Comparison of ENCODE assay signal across 7 mouse cellular contexts in the genomic region with DNA sequence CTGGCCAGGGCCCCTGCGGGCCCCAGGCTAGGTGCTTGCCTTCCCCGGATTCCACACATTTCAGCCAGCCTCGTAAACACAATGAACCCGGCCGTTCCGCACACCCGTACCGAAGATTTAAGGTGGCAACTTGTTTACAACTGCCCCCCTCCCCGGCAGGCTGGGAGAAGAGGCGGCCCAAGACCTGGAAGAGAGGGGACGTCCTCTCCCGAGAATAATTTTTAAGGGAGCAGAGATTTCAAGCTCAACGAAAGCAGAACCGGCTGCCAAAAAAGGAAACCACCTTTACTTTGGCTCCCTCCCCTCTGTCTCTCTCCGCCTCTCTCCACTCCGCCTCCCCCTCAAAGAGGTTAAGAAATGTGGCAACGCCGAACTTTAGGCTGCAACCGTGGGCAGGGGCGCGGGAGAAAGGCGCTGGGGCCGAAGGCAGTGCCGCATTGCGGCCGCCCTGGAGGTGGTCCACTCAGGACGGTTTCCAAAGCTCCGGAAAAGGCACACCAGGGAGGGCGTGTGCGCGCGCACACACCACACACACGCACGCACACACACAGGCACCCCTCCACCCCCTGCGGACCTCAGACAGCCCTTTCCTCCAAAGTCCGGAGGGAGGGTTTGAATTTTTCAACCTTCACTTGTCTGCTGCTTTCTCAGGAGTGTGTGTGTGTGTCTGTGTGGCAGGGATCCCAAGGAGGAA. TPM values are rescaled to one million over a fixed set of nuclear protein-coding genes. Genes with fewer than 3 reads are reported as not detected.
DNase-seq lines count a peak whose midpoint lies in the region; ATAC-seq lines count a peak whose summit lies in the region.

No protein-coding gene starts in this region.

- peak overlapping the region; percentile 85 for H3K4me2 ChIP-seq in hindbrain, embryonic 14.5 days (replicated peaks)
- H3K4me2 ChIP-seq in midbrain, embryonic 11.5 days = peak overlapping the region; percentile 97

- H3K27me3 ChIP-seq in hindbrain, embryonic 14.5 days (ENCODE audit: control insufficient read depth, insufficient read depth, low read length) = peaks cover 14% of the 10 kb centered on the region
- H3K27me3 ChIP-seq in limb, embryonic 10.5 days (ENCODE audit: low read depth, poor library complexity, severe bottlenecking) = peaks cover 9% of the 10 kb centered on the region
- peaks cover 6% of the 10 kb centered on the region for H3K27me3 ChIP-seq in midbrain, embryonic 11.5 days (ENCODE audit: control insufficient read depth, insufficient read depth, low read length)

- H3K9me3 ChIP-seq in hindbrain, embryonic 14.5 days (ENCODE audit: control insufficient read depth, low read length) = no peaks in the 10 kb centered on the region
- no peaks in the 10 kb centered on the region for H3K9me3 ChIP-seq in limb, embryonic 10.5 days (replicated peaks)
- no peaks in the 10 kb centered on the region for H3K9me3 ChIP-seq in midbrain, embryonic 11.5 days (ENCODE audit: control insufficient read depth, low read length)

- peak; percentile 84 to 86 for DNase-seq in cerebellum, postnatal 14 days
- DNase-seq in frontal cortex, postnatal 36 days (ENCODE audit: low spot score in 2 of 2) = peak; percentile 72 to 73
- peak; percentile 65 for DNase-seq in hindbrain, embryonic 14.5 days (ENCODE audit: low spot score)
- peak; percentile 82 for DNase-seq in limb, embryonic 10.5 days (ENCODE audit: low spot score)
- DNase-seq in midbrain, embryonic 11.5 days (ENCODE audit: low spot score, missing footprints) = peak; percentile 97
- DNase-seq in spleen, adult 18-20 months = peak; percentile 49 to 60

- H3K27ac ChIP-seq in hindbrain, embryonic 14.5 days = peak overlapping the region; percentile 98
- peak overlapping the region; percentile 99 for H3K27ac ChIP-seq in limb, embryonic 10.5 days
- H3K27ac ChIP-seq in midbrain, embryonic 11.5 days (ENCODE audit: low read depth, low read length) = peak overlapping the region; percentile 100

- peak overlapping the region; percentile 95 for H3K9ac ChIP-seq in hindbrain, embryonic 14.5 days
- peak overlapping the region; percentile 99 for H3K9ac ChIP-seq in midbrain, embryonic 11.5 days (ENCODE audit: low read length)

- under 1% methylated on average over 36 of the region's 36 CpGs for WGBS in hindbrain, embryonic 14.5 days
- under 1% methylated on average over 36 of the region's 36 CpGs for WGBS in limb, embryonic 10.5 days
- under 1% methylated on average over 36 of the region's 36 CpGs for WGBS in midbrain, embryonic 11.5 days

- H3K4me3 ChIP-seq in hindbrain, embryonic 14.5 days (replicated peaks; ENCODE audit: low read length) = peak overlapping the region; percentile 96
- H3K4me3 ChIP-seq in limb, embryonic 10.5 days = peak overlapping the region; percentile 98
- H3K4me3 ChIP-seq in midbrain, embryonic 11.5 days (ENCODE audit: low read depth, low read length) = peak overlapping the region; percentile 97

- peaks cover 49% of the 10 kb centered on the region for H3K4me1 ChIP-seq in hindbrain, embryonic 14.5 days (replicated peaks; ENCODE audit: control insufficient read depth, insufficient read depth, low read length)
- peaks cover 64% of the 10 kb centered on the region for H3K4me1 ChIP-seq in limb, embryonic 10.5 days
- H3K4me1 ChIP-seq in midbrain, embryonic 11.5 days (ENCODE audit: control insufficient read depth, insufficient read depth, low read length) = peaks cover 37% of the 10 kb centered on the region

- H3K36me3 ChIP-seq in hindbrain, embryonic 14.5 days (replicated peaks; ENCODE audit: control insufficient read depth, insufficient read depth) = no peaks in the 10 kb centered on the region
- peaks cover 30% of the 10 kb centered on the region for H3K36me3 ChIP-seq in limb, embryonic 10.5 days
- H3K36me3 ChIP-seq in midbrain, embryonic 11.5 days (ENCODE audit: control insufficient read depth, insufficient read depth, low read length) = no peaks in the 10 kb centered on the region

- peak; percentile 22 for ATAC-seq in activated CD4-positive, CD25-positive, alpha-beta regulatory T cell, adult 4 months
- ATAC-seq in hindbrain, embryonic 14.5 days (ENCODE audit: low FRiP score) = no peak
- no peak for ATAC-seq in midbrain, embryonic 11.5 days (ENCODE audit: low FRiP score)

RNA-seq across cellular contexts. Expression of gene Ptch1, which starts 8.6 kb away (rescaled TPM):
- 10 to 100 TPM; 10.2 to 10.3 TPM for polyA plus RNA-seq in activated CD4-positive, CD25-positive, alpha-beta regulatory T cell, adult 4 months (2017; shearing (Covaris generic))
- 22.7 and 24.2 TPM in 2 replicates for polyA plus RNA-seq in hindbrain, embryonic 14.5 days (2014; fragmentation: Nextera tagmentation; extraction: Ambion mirVana)
- polyA plus RNA-seq in limb, embryonic 10.5 days (2016; fragmentation: Nextera tagmentation; extraction: Ambion mirVana) = 18.2 and 19.0 TPM in 2 replicates
- 22.6 and 22.9 TPM in 2 replicates for polyA plus RNA-seq in midbrain, embryonic 11.5 days (2014; fragmentation: Nextera tagmentation; extraction: Ambion mirVana)
